Mouse (Mus musculus) kidney, adult 8-10 months (tissue): ENCODE results near the gene Ide.
"Not testable (repeated sequence)": the region's sequence is repeated elsewhere in the genome, so short reads cannot be mapped to it uniquely, and the experiment has no call there.

ENCODE experiments used
- DNase-seq, 2 experiments: peaks; one replicate each; pipeline ENCODE4 v3.0.0; 2022

The Ide gene

GRCm38 (mm10) chr19:37263943-37264897 lies 73.4 kb downstream of the Ide start:
- peak; percentile 73 to 86 for DNase-seq

GRCm38 (mm10) chr19:37263566-37263942 lies 74.1 kb downstream of the Ide start:
- no peak for DNase-seq

GRCm38 (mm10) chr19:37262389-37262788 lies 75.3 kb downstream of the Ide start:
- DNase-seq: no peak

GRCm38 (mm10) chr19:37255321-37255720 lies 82.3 kb downstream of the Ide start:
- no peak for DNase-seq

- DNase-seq: no peak
Measured at GRCm38 (mm10) chr19:37252104-37252503, 85.5 kb downstream of the Ide start.

GRCm38 (mm10) chr19:37248199-37248598 lies 89.5 kb downstream of the Ide start:
- DNase-seq: no peak

GRCm38 (mm10) chr19:37246859-37247258 lies 90.8 kb downstream of the Ide start:
- DNase-seq: no peak

- DNase-seq: no peak
Measured at GRCm38 (mm10) chr19:37242707-37243106, 94.9 kb downstream of the Ide start.

- DNase-seq: no peak
Measured at GRCm38 (mm10) chr19:37241201-37241600, 96.5 kb downstream of the Ide start.

GRCm38 (mm10) chr19:37239096-37239495 lies 98.6 kb downstream of the Ide start:
- no peak for DNase-seq

- no peak for DNase-seq
Measured at GRCm38 (mm10) chr19:37238651-37239050, 99.0 kb downstream of the Ide start.

GRCm38 (mm10) chr19:37237712-37238437 lies 99.8 kb downstream of the Ide start:
- DNase-seq: no peak

GRCm38 (mm10) chr19:37237306-37237705 lies 100.3 kb downstream of the Ide start:
- DNase-seq: no peak

GRCm38 (mm10) chr19:37235818-37236217 lies 101.8 kb downstream of the Ide start:
- DNase-seq: no peak

- DNase-seq: no peak
Measured at GRCm38 (mm10) chr19:37233561-37234539, 103.8 kb downstream of the Ide start.

- DNase-seq: not testable (repeated sequence)
Measured at GRCm38 (mm10) chr19:37232598-37232997, 105.1 kb downstream of the Ide start.

GRCm38 (mm10) chr19:37225197-37225862 lies 112.3 kb downstream of the Ide start:
- DNase-seq: no peak
